Mouse (Mus musculus) hindlimb bud, embryonic 11.5 days (tissue): ENCODE data around the gene Abca4.

ENCODE experiments used
- DNase-seq: peaks from one replicate; pipeline ENCODE4 v3.0.0-alpha.2; 2012; ENCODE audit warnings: low read depth, low spot score; ENCODE audit errors: extremely low spot score

Gene Abca4

GRCm38 (mm10) chr3:122107643-122108194 lies 63.5 kb downstream of the Abca4 start:
- no peak for DNase-seq

GRCm38 (mm10) chr3:122109461-122109860 lies 65.2 kb downstream of the Abca4 start:
- no peak for DNase-seq

GRCm38 (mm10) chr3:122111141-122111981 lies 67.1 kb downstream of the Abca4 start:
- DNase-seq, result no peak

GRCm38 (mm10) chr3:122118651-122119214 lies 74.5 kb downstream of the Abca4 start:
- DNase-seq, result no peak

GRCm38 (mm10) chr3:122119733-122120132 lies 75.5 kb downstream of the Abca4 start:
- DNase-seq, result no peak

- DNase-seq, result no peak
These were observed 76.0 kb downstream of the Abca4 start for GRCm38 (mm10) chr3:122120217-122120616.

- peak; percentile 49 for DNase-seq
These were observed 78.0 kb downstream of the Abca4 start for GRCm38 (mm10) chr3:122122127-122122663.

GRCm38 (mm10) chr3:122122838-122123237 lies 78.6 kb downstream of the Abca4 start:
- no peak for DNase-seq

- no peak for DNase-seq
These were observed 84.8 kb downstream of the Abca4 start for GRCm38 (mm10) chr3:122128999-122129493.

- DNase-seq, result no peak
These were observed 86.5 kb downstream of the Abca4 start for GRCm38 (mm10) chr3:122130771-122131170.

GRCm38 (mm10) chr3:122131633-122132032 lies 87.4 kb downstream of the Abca4 start:
- DNase-seq, result no peak

GRCm38 (mm10) chr3:122133255-122133654 lies 89.0 kb downstream of the Abca4 start:
- DNase-seq, result no peak

GRCm38 (mm10) chr3:122133840-122134239 lies 89.6 kb downstream of the Abca4 start:
- no peak for DNase-seq

GRCm38 (mm10) chr3:122140589-122141400 lies 96.6 kb downstream of the Abca4 start:
- peak; percentile 28 for DNase-seq

- DNase-seq, result no peak
These were observed 98.1 kb downstream of the Abca4 start for GRCm38 (mm10) chr3:122142256-122142922.

GRCm38 (mm10) chr3:122143432-122143831 lies 99.2 kb downstream of the Abca4 start:
- no peak for DNase-seq

- DNase-seq, result no peak
These were observed 101.2 kb downstream of the Abca4 start for GRCm38 (mm10) chr3:122145430-122145829.

- no peak for DNase-seq
These were observed 106.6 kb downstream of the Abca4 start for GRCm38 (mm10) chr3:122150836-122151235.

- DNase-seq, result no peak
These were observed 108.2 kb downstream of the Abca4 start for GRCm38 (mm10) chr3:122152431-122152830.

- no peak for DNase-seq
These were observed 109.8 kb downstream of the Abca4 start for GRCm38 (mm10) chr3:122154080-122154479.
